Mouse (Mus musculus) hematopoietic stem cell, adult 5-6 weeks (primary cell): ENCODE measurements around the gene Vkorc1l1. TPM values are rescaled to one million over a fixed set of nuclear protein-coding genes. Genes with fewer than 3 reads are reported as not detected.
"Not testable (repeated sequence)": the region's sequence is repeated elsewhere in the genome, so short reads cannot be mapped to it uniquely, and the experiment has no call there.

ENCODE experiments used
- ATAC-seq, 2 experiments: fragments of 125-278 bp in 1 of 2; replicated peaks in 1 of 2; 2 replicates each; pipeline ENCODE4 v1.8.0; 2016 to 2017; ENCODE audit warnings: inconsistent platforms in 2 of 2, mild to moderate bottlenecking in 2 of 2, moderate number of reproducible peaks in 2 of 2, low read depth in 1 of 2, moderate TSS enrichment in 1 of 2; ENCODE audit not compliant: low FRiP score in 2 of 2, poor library complexity in 2 of 2, severe bottlenecking in 2 of 2, insufficient read depth in 1 of 2, low TSS enrichment in 1 of 2
- total RNA-seq: library from RNA; stranded (forward); fragments of 172-1452, 232-1000 nt; gene quantifications from 2 replicates; pipeline ENCODE4 v1.2.3, GENCODE M21; 2017

Gene Vkorc1l1
- total RNA-seq, 1 experiment from 2014 or later: 29.8 TPM

- no peak for ATAC-seq
Measured at GRCm38 (mm10) chr5:129936941-129937340, 4.8 kb upstream of the Vkorc1l1 start.

DNA sequence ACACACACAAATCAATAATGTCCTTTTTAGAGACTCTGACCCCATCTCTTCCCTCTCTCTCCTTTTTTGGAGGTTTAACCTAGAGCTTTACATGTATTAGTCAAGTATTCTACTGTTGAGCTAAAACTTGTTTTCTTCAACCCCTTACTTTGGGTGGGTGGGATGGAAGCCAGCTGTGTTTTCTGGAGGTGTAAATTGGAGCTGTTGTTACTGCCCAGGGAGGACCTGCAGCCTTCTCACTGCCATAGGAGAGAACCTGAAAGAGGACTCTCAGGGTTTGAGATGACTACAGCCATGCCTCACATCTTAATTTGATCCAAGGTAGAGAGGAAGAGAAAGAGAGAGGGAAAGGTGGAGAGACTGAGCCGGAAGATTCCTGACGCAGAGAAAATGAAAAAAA is 1.5 kb upstream of the Vkorc1l1 start:
- ATAC-seq: no peak

- peak; percentile 33 to 55 for ATAC-seq
Measured at GRCm38 (mm10) chr5:129940736-129941494, 855 bp upstream of the Vkorc1l1 start.

DNA sequence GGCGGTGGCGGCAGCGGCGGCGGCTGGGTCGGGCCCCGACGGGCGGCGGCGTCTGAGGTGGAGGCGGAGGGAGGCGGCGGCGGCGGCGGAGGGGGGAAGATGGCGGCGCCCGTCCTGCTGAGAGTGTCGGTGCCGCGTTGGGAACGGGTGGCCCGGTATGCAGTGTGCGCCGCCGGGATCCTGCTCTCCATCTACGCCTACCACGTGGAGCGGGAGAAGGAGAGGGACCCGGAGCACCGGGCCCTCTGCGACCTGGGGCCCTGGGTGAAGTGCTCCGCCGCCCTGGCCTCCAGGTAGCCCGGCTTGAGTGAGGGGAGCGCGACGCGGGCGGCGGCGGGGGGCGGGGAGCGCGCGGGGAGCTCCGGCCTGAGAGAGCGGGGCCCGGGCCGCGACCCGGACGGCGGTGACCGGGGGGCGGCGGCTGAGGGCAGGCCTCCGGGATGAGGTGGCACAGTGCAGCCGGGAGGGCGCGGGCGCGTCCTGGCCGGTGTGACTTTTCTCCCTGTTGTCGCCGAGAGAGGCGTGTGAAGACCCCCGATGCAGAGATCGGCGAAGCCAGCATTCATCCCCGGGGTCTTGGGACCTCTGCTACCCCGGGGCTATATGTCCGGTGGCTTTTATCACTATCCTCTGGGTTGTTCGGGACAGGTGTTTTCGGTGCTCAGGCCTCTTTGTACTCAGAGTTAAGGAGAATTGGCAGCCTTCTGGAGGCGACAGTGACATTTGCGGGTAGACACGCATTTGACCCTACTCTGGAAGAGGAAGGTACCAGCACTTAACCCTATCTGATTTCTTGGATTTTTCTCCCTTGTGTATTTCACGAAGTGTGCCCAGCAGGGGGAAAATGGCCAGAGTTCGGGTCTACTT is 536 bp downstream of the Vkorc1l1 start:
- not testable (repeated sequence) for ATAC-seq

DNA sequence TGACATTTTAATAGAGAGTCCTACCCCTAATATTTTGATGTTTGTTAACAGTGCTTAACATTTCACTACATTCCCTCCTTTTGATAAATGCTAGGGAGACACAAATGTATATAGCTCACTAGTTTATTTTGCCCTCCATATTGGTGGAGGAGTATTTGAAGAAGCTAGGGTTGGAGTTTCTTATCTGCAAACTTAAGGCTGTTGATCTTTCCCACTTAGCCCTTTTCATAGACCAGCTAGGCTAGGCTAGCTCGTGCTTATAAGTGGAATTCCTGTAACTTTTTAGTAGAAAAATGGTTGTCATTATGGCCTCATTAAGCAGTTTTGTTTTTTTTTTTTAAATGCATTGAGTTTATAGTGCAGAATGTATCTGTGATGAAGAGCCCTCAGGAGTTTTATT is 1.6 kb downstream of the Vkorc1l1 start:
- no peak for ATAC-seq

- peak in 1 of 2 experiments; percentile 23; a peak in 1 of 4 replicates for ATAC-seq
Measured at GRCm38 (mm10) chr5:129947528-129948033, 5.8 kb downstream of the Vkorc1l1 start.

- ATAC-seq: no peak
Measured at GRCm38 (mm10) chr5:129952143-129952542, 10.4 kb downstream of the Vkorc1l1 start.

GRCm38 (mm10) chr5:129954473-129955254 is 12.9 kb downstream of the Vkorc1l1 start:
- ATAC-seq: no peak

GRCm38 (mm10) chr5:129955792-129956191 is 14.0 kb downstream of the Vkorc1l1 start:
- ATAC-seq: peak; percentile 32 to 78; a peak in 3 of 4 replicates

- ATAC-seq: no peak; a peak in 1 of 4 replicates
Measured at GRCm38 (mm10) chr5:129963224-129963623, 21.5 kb downstream of the Vkorc1l1 start.

DNA sequence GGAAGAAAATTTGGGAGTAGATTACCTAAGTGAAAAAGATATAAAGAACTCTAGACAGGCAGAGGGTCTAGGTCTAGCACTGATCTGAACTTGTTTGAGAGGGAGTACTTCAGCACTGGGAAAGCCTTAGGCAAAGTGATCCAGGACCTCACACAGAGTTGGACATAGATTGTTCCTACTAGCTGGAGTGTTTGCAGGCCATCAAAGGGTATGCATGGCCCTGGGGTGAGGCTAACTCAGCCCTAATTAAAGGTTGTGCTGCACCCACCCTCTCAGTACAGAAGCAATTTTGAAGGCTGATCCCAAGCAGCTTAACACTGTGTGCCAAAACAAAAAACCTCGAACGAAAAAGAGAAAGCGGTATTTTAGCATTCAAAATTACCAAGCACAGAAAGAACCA is 24.7 kb downstream of the Vkorc1l1 start:
- no peak for ATAC-seq

GRCm38 (mm10) chr5:129968417-129968816 is 26.6 kb downstream of the Vkorc1l1 start:
- no peak for ATAC-seq

- ATAC-seq: no peak
Measured at GRCm38 (mm10) chr5:129971491-129971890, 29.7 kb downstream of the Vkorc1l1 start.

- ATAC-seq: no peak
Measured at GRCm38 (mm10) chr5:129974354-129974753, 32.6 kb downstream of the Vkorc1l1 start.

GRCm38 (mm10) chr5:129974866-129975311 is 33.1 kb downstream of the Vkorc1l1 start:
- peak in 1 of 2 experiments; percentile 34; a peak in 1 of 4 replicates for ATAC-seq

GRCm38 (mm10) chr5:129977768-129978167 is 36.0 kb downstream of the Vkorc1l1 start:
- ATAC-seq: no peak

DNA sequence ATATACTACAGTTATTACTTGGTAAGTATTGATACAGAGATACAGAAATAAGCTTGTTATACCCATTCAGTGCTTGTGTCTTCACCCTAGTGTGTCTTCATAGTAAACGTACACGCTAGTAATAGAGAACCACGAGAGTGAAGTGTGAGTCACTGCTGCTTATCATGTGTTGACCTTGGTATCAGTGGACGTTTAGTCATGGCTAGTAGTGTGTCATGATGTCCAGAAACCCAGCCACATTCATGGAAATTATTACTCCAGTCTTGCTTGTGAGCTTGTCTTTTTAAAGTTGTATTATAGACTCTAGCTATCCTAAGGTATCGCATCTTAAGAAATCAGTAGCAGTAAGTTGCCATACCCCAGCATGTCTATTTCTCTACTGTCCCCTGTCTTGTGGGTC is 36.8 kb downstream of the Vkorc1l1 start:
- ATAC-seq: no peak
